Comparison of ENCODE assay signal across 8 mouse cellular contexts in genomic region chr8:86745935-86746441, GRCm38 (mm10). TPM values are rescaled to one million over a fixed set of nuclear protein-coding genes. Genes with fewer than 3 reads are reported as not detected.
DNase-seq lines count a peak whose midpoint lies in the region; ATAC-seq and TF ChIP-seq lines count a peak whose summit lies in the region.

No protein-coding gene starts in this region.

- H3K4me2 ChIP-seq in embryonic facial prominence, embryonic 15.5 days (replicated peaks), result peak overlapping the region; percentile 74
- H3K4me2 ChIP-seq in kidney, embryonic 14.5 days (replicated peaks; ENCODE audit: low read depth, low read length), result peak overlapping the region; percentile 60
- peak overlapping the region; percentile 62 for H3K4me2 ChIP-seq in limb, embryonic 15.5 days
- H3K4me2 ChIP-seq in midbrain, postnatal 0 days (ENCODE audit: low read depth, low read length, poor library complexity, severe bottlenecking), result peak overlapping the region; percentile 78

- peaks cover 17% of the 10 kb centered on the region for H3K4me1 ChIP-seq in bone marrow macrophage, adult 2 months (ENCODE audit: control insufficient read depth, insufficient read depth, low read length)
- peaks cover 20% of the 10 kb centered on the region; the same call in 1 of the 2 replicates for H3K4me1 ChIP-seq in embryonic facial prominence, embryonic 15.5 days
- peaks cover 20% of the 10 kb centered on the region for H3K4me1 ChIP-seq in heart, embryonic 10.5 days
- H3K4me1 ChIP-seq in kidney, embryonic 14.5 days (ENCODE audit: control insufficient read depth, insufficient read depth, low read length), result peaks cover 23% of the 10 kb centered on the region; the same call in 1 of the 2 replicates
- peaks cover 7% of the 10 kb centered on the region for H3K4me1 ChIP-seq in limb, embryonic 15.5 days
- H3K4me1 ChIP-seq in midbrain, postnatal 0 days (ENCODE audit: insufficient read depth, low read length), result peaks cover 8% of the 10 kb centered on the region; the same call in 1 of the 2 replicates

- no peak for TF ChIP-seq POLR2A in bone marrow macrophage, adult 2 months (IDR thresholded peaks at IDR 0.05; ENCODE audit: borderline replicate concordance, low read depth, low read length)

- H3K27me3 ChIP-seq in embryonic facial prominence, embryonic 15.5 days, result no peaks in the 10 kb centered on the region
- no peaks in the 10 kb centered on the region for H3K27me3 ChIP-seq in heart, embryonic 10.5 days (ENCODE audit: insufficient read depth, poor library complexity, severe bottlenecking)
- no peaks in the 10 kb centered on the region for H3K27me3 ChIP-seq in kidney, embryonic 14.5 days (ENCODE audit: control insufficient read depth, insufficient read depth, low read length)
- H3K27me3 ChIP-seq in limb, embryonic 15.5 days, result no peaks in the 10 kb centered on the region
- H3K27me3 ChIP-seq in midbrain, postnatal 0 days (ENCODE audit: insufficient read depth, low read length), result no peaks in the 10 kb centered on the region

- TF ChIP-seq CTCF in bone marrow macrophage, adult 2 months (IDR thresholded peaks at IDR 0.05; ENCODE audit: low read depth, low read length), result no peak
- no peak for TF ChIP-seq CTCF in midbrain, postnatal 0 days (IDR thresholded peaks at IDR 0.05)

- under 1% methylated on average over 50 of the region's 70 CpGs for WGBS in embryonic facial prominence, embryonic 15.5 days
- 2% methylated on average over 65 of the region's 70 CpGs for WGBS in heart, embryonic 10.5 days
- WGBS in kidney, embryonic 14.5 days, result 0% methylated on average over 48 of the region's 70 CpGs
- WGBS in limb, embryonic 15.5 days, result under 1% methylated on average over 57 of the region's 70 CpGs
- under 1% methylated on average over 40 of the region's 70 CpGs for WGBS in midbrain, postnatal 0 days

- peak overlapping the region; percentile 79 for H3K4me3 ChIP-seq in bone marrow macrophage, adult 2 months (ENCODE audit: insufficient read depth, low read length)
- peak overlapping the region; percentile 76 for H3K4me3 ChIP-seq in embryonic facial prominence, embryonic 15.5 days (replicated peaks)
- H3K4me3 ChIP-seq in heart, embryonic 10.5 days, result peak overlapping the region; percentile 97
- H3K4me3 ChIP-seq in kidney, embryonic 14.5 days (ENCODE audit: low read length), result peak overlapping the region; percentile 81
- peak overlapping the region; percentile 87 for H3K4me3 ChIP-seq in limb, embryonic 15.5 days
- peak overlapping the region; percentile 80 for H3K4me3 ChIP-seq in midbrain, postnatal 0 days (ENCODE audit: low read depth, low read length)

- ATAC-seq in embryonic facial prominence, embryonic 15.5 days (ENCODE audit: insufficient number of reproducible peaks, low FRiP score, low TSS enrichment, low read depth), result peak; percentile 94
- peak; percentile 85 for ATAC-seq in kidney, embryonic 14.5 days (ENCODE audit: low FRiP score, low TSS enrichment)
- ATAC-seq in limb, embryonic 15.5 days (ENCODE audit: insufficient number of reproducible peaks, low FRiP score, low TSS enrichment, low read depth), result peak; percentile 85
- peak; percentile 89 for ATAC-seq in midbrain, postnatal 0 days (ENCODE audit: low FRiP score)

- H3K27ac ChIP-seq in bone marrow macrophage, adult 2 months (ENCODE audit: insufficient read depth, low read depth, low read length), result peak overlapping the region; percentile 65
- peak overlapping the region; percentile 93 for H3K27ac ChIP-seq in embryonic facial prominence, embryonic 15.5 days (replicated peaks)
- peak overlapping the region; percentile 100 for H3K27ac ChIP-seq in heart, embryonic 10.5 days
- peak overlapping the region; percentile 97 for H3K27ac ChIP-seq in kidney, embryonic 14.5 days (ENCODE audit: low read depth, low read length)
- peak overlapping the region; percentile 97 for H3K27ac ChIP-seq in limb, embryonic 15.5 days
- H3K27ac ChIP-seq in midbrain, postnatal 0 days (ENCODE audit: low read depth, low read length), result peak overlapping the region; percentile 98

- peak overlapping the region; percentile 81 for H3K9ac ChIP-seq in embryonic facial prominence, embryonic 15.5 days
- peak overlapping the region; percentile 99 for H3K9ac ChIP-seq in kidney, embryonic 14.5 days (ENCODE audit: low read depth, low read length)
- H3K9ac ChIP-seq in limb, embryonic 15.5 days, result peak overlapping the region; percentile 92
- peak overlapping the region; percentile 98 for H3K9ac ChIP-seq in midbrain, postnatal 0 days (replicated peaks; ENCODE audit: low read length, poor library complexity, severe bottlenecking)

- no peaks in the 10 kb centered on the region for H3K9me3 ChIP-seq in embryonic facial prominence, embryonic 15.5 days (replicated peaks)
- H3K9me3 ChIP-seq in heart, embryonic 10.5 days, result no peaks in the 10 kb centered on the region
- no peaks in the 10 kb centered on the region for H3K9me3 ChIP-seq in kidney, embryonic 14.5 days (ENCODE audit: control insufficient read depth, low read length)
- H3K9me3 ChIP-seq in limb, embryonic 15.5 days, result no peaks in the 10 kb centered on the region
- H3K9me3 ChIP-seq in midbrain, postnatal 0 days (ENCODE audit: low read length), result no peaks in the 10 kb centered on the region

- peak; percentile 92 for DNase-seq in A20 (ENCODE audit: low read depth, low spot score)
- peak; percentile 89 for DNase-seq in heart, embryonic 10.5 days (ENCODE audit: low spot score)
- peak; percentile 93 for DNase-seq in midbrain, postnatal 0 days (ENCODE audit: low spot score)
- peak; percentile 97 to 98 for DNase-seq in spleen, postnatal 10 days (ENCODE audit: low spot score in 2 of 2)

- H3K36me3 ChIP-seq in embryonic facial prominence, embryonic 15.5 days, result no peaks in the 10 kb centered on the region
- H3K36me3 ChIP-seq in heart, embryonic 10.5 days, result no peaks in the 10 kb centered on the region
- no peaks in the 10 kb centered on the region for H3K36me3 ChIP-seq in kidney, embryonic 14.5 days (ENCODE audit: control insufficient read depth, insufficient read depth, low read length)
- H3K36me3 ChIP-seq in limb, embryonic 15.5 days, result no peaks in the 10 kb centered on the region
- no peaks in the 10 kb centered on the region for H3K36me3 ChIP-seq in midbrain, postnatal 0 days (ENCODE audit: insufficient read depth, low read length)

RNA-seq across cellular contexts. Expression of gene Siah1a, which starts 0.3 kb away (rescaled TPM):
- 11.1 and 11.8 TPM in 2 replicates for polyA plus RNA-seq in bone marrow macrophage, adult 2 months (2012; ENCODE audit: insufficient read depth, insufficient read length, missing spikeins)
- 45.7 and 47.9 TPM in 2 replicates for polyA plus RNA-seq in embryonic facial prominence, embryonic 15.5 days (2015; fragmentation: Nextera tagmentation; extraction: Ambion mirVana)
- polyA plus RNA-seq in heart, embryonic 10.5 days (2016; fragmentation: Nextera tagmentation; extraction: Ambion mirVana), result 29.6 and 39.9 TPM in 2 replicates
- 50.3 and 54.0 TPM in 2 replicates for polyA plus RNA-seq in kidney, embryonic 14.5 days (2014; fragmentation: Nextera tagmentation; extraction: Ambion mirVana)
- 38.6 and 41.6 TPM in 2 replicates for polyA plus RNA-seq in limb, embryonic 15.5 days (2015; fragmentation: Nextera tagmentation; extraction: Ambion mirVana)
- total RNA-seq in midbrain, postnatal 0 days (2014; rRNA removed), result 72.7 and 82.6 TPM in 2 replicates
- 58.4 and 63.3 TPM in 2 replicates for polyA plus RNA-seq in midbrain, postnatal 0 days (2015; fragmentation: Nextera tagmentation; extraction: Ambion mirVana)

RNA-seq across cellular contexts. Expression of gene Gm10638, which starts 0.5 kb away (rescaled TPM):
- polyA plus RNA-seq in bone marrow macrophage, adult 2 months (2012; ENCODE audit: insufficient read depth, insufficient read length, missing spikeins), result 0.91 TPM in 1 of 2 replicates, not detected in the other
- 4.2 and 4.8 TPM in 2 replicates for polyA plus RNA-seq in embryonic facial prominence, embryonic 15.5 days (2015; fragmentation: Nextera tagmentation; extraction: Ambion mirVana)
- 2.9 and 4.8 TPM in 2 replicates for polyA plus RNA-seq in heart, embryonic 10.5 days (2016; fragmentation: Nextera tagmentation; extraction: Ambion mirVana)
- 5.6 and 6.7 TPM in 2 replicates for polyA plus RNA-seq in kidney, embryonic 14.5 days (2014; fragmentation: Nextera tagmentation; extraction: Ambion mirVana)
- polyA plus RNA-seq in limb, embryonic 15.5 days (2015; fragmentation: Nextera tagmentation; extraction: Ambion mirVana), result 4.0 and 4.4 TPM in 2 replicates
- total RNA-seq in midbrain, postnatal 0 days (2014; rRNA removed), result 1.5 and 1.9 TPM in 2 replicates
- polyA plus RNA-seq in midbrain, postnatal 0 days (2015; fragmentation: Nextera tagmentation; extraction: Ambion mirVana), result 6.1 TPM in 2 replicates

Comparison
In these comparisons a context has a peak if more than half of its experiments do, and no peak if none do; other contexts are left out.
1. Peak in every context shown above with its lines: DNase-seq, ATAC-seq, H3K4me3 ChIP-seq and H3K27ac ChIP-seq.